Mouse (Mus musculus) bone marrow, adult 2 months (tissue): Measurements from ENCODE around the gene Sirt3. TPM values are rescaled to one million over a fixed set of nuclear protein-coding genes. Genes with fewer than 3 reads are reported as not detected.

Experiments
- H3K27ac ChIP-seq: fragments of 200-500 bp; 2 replicates; pipeline ENCODE4 v1.5.1; 2012; ENCODE audit warnings: low read depth, mild to moderate bottlenecking, control low read depth, inconsistent platforms, low read length; ENCODE audit not compliant: control insufficient read depth, poor library complexity, insufficient read depth
- H3K4me1 ChIP-seq: fragments of 200-500 bp; 2 replicates; pipeline ENCODE4 v1.6.1; 2011; ENCODE audit warnings: low read length; ENCODE audit not compliant: control insufficient read depth, insufficient read depth
- H3K4me3 ChIP-seq: fragments of 200-500 bp; replicated peaks from 2 replicates; pipeline ENCODE3; 2011; ENCODE audit warnings: mild to moderate bottlenecking, low read depth, low read length, control low read depth; ENCODE audit not compliant: control insufficient read depth
- CTCF ChIP-seq: fragments of 200-500 bp; IDR thresholded peaks from 2 replicates; pipeline ENCODE4 v1.5.1; 2011; ENCODE audit warnings: low read length, control low read depth; ENCODE audit not compliant: control insufficient read depth, insufficient read depth
- POLR2A ChIP-seq: fragments of 200-500 bp; IDR thresholded peaks from 2 replicates; pipeline ENCODE4 v1.6.1; 2011; ENCODE audit warnings: low read depth, mild to moderate bottlenecking, control low read depth, low read length, borderline replicate concordance; ENCODE audit not compliant: control insufficient read depth
- WGBS: fragments of 180-500 bp; shearing (Covaris S2); methylation state at CpG from one replicate; pipeline ENCODE4 v1.1.7; 2018; 5-methylcytosine and 5-hydroxymethylcytosine counted together
- polyA plus RNA-seq: library from polyadenylated mRNA; stranded (reverse); fragments of >200 nt; gene quantifications from 2 replicates; pipeline ENCODE4 v1.2.4, GENCODE M21; 2011; ENCODE audit warnings: low replicate concordance; ENCODE audit not compliant: missing spikeins, insufficient read depth, insufficient read length

The Sirt3 gene
- polyA plus RNA-seq, 1 experiment, result 27.0 TPM

GRCm38 (mm10) chr7:140880865-140881515, 1.1 kb downstream of the Sirt3 start:
- H3K4me3 ChIP-seq, result peak overlapping the region; percentile 99
- TF ChIP-seq CTCF, result no peak
- TF ChIP-seq POLR2A, result no peak
- H3K4me1 ChIP-seq, result peaks cover 10% of the 10 kb centered on the region; the same call in 1 of the 2 replicates
- no peak overlapping the region for H3K27ac ChIP-seq
- WGBS, result under 1% methylated on average over 8 of the region's 8 CpGs

GRCm38 (mm10) chr7:140880419-140880818, 1.7 kb downstream of the Sirt3 start:
- no peak for TF ChIP-seq POLR2A
- TF ChIP-seq CTCF, result no peak
- Histone ChIP-seq H3K27ac (no peak overlapping the region), H3K4me1 (peaks cover 10% of the 10 kb centered on the region; the same call in 1 of the 2 replicates), H3K4me3 (no peak overlapping the region)
- WGBS, result 12% methylated on average over 3 of the region's 3 CpGs

GRCm38 (mm10) chr7:140879355-140879754, 2.8 kb downstream of the Sirt3 start:
- peaks cover 15% of the 10 kb centered on the region; the same call in 1 of the 2 replicates for H3K4me1 ChIP-seq
- peak overlapping the region; percentile 2 for H3K4me3 ChIP-seq
- WGBS, result 4% methylated on average over 7 of the region's 7 CpGs
- TF ChIP-seq CTCF (no peak), POLR2A (no peak)
- H3K27ac ChIP-seq, result peak overlapping the region; percentile 46; the same call in 1 of the 2 replicates

- Histone ChIP-seq H3K4me3 (no peak overlapping the region), H3K4me1 (peaks cover 15% of the 10 kb centered on the region; the same call in 1 of the 2 replicates), H3K27ac (no peak overlapping the region)
- 20% methylated on average over 6 of the region's 6 CpGs for WGBS
- TF ChIP-seq CTCF, result no peak
- TF ChIP-seq POLR2A, result no peak
Measured at GRCm38 (mm10) chr7:140877364-140877763, 4.7 kb downstream of the Sirt3 start.

GRCm38 (mm10) chr7:140874224-140874623, 7.9 kb downstream of the Sirt3 start:
- TF ChIP-seq POLR2A, result no peak
- TF ChIP-seq CTCF, result no peak
- Histone ChIP-seq H3K4me1 (peaks cover 11% of the 10 kb centered on the region; the same call in 1 of the 2 replicates), H3K4me3 (no peak overlapping the region), H3K27ac (peak overlapping the region; percentile 26; the same call in 1 of the 2 replicates)
- 6% methylated on average over 4 of the region's 4 CpGs for WGBS

DNA sequence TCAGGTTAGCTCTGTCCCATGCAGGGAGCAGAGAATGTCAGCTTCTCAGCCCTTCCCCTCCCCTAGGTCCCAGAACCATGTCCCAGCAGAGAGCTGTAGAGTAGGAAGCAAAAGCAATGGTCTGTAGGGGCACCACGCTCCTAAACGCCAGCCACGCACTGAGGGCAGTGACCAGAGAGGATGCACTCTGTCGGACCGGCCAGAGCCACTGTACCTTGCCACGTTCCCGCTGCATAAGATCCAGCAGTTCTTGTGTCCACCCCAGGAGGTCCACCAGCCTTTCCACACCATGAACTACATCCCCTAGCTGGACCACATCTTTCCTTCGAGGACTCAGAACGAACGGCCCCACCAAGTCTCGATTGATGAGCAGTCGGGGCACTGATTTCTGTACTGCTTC, 17.3 kb downstream of the Sirt3 start:
- Histone ChIP-seq H3K27ac (no peak overlapping the region), H3K4me1 (peaks cover 2% of the 10 kb centered on the region; the same call in 1 of the 2 replicates), H3K4me3 (no peak overlapping the region)
- TF ChIP-seq CTCF (no peak), POLR2A (no peak)
- WGBS, result 88% methylated on average over 12 of the region's 12 CpGs

GRCm38 (mm10) chr7:140860728-140861127, 21.4 kb downstream of the Sirt3 start:
- no peak overlapping the region for H3K4me3 ChIP-seq
- no peak overlapping the region for H3K27ac ChIP-seq
- TF ChIP-seq POLR2A (no peak), CTCF (no peak)
- WGBS, result 88% methylated on average over 5 of the region's 5 CpGs
- H3K4me1 ChIP-seq, result peaks cover 5% of the 10 kb centered on the region; the same call in 1 of the 2 replicates

- peaks cover 5% of the 10 kb centered on the region; the same call in 1 of the 2 replicates for H3K4me1 ChIP-seq
- no peak overlapping the region for H3K27ac ChIP-seq
- WGBS, result 79% methylated on average over 6 of the region's 6 CpGs
- no peak overlapping the region for H3K4me3 ChIP-seq
- TF ChIP-seq POLR2A (no peak), CTCF (no peak)
Measured at GRCm38 (mm10) chr7:140859997-140860396, 22.1 kb downstream of the Sirt3 start.
